Mouse (Mus musculus): ENCODE data around the gene Hes6. TPM values are rescaled to one million over a fixed set of nuclear protein-coding genes. Genes with fewer than 3 reads are reported as not detected.

Hes6 gene
- polyA plus RNA-seq, 1 experiment from 2014 or later, result 56.4 TPM

DNA sequence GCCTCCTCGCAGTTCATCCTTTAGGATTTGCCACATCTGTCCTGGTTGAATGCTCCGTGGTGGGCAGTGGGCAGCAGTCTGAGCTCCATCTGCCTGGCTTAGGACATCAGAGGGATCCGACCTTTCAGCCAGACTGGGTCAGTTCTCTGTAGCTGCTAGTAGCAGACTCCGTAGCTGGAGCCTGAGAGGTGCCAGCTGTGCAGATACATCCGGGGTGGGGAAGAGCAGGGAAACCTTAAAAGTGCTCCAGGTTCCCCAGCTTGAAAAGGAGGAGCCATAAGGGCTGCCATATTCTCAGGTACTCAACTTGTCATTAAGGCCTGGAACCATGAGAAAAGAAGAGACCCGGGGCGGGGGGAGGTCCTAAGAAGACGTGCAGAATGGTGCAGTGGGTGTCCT, 48.0 kb downstream of the Hes6 start:
- no peak for TF ChIP-seq CTCF (IDR thresholded peaks at IDR 0.05; ENCODE audit: low read depth)
- H3K27me3 ChIP-seq (ENCODE audit: insufficient read depth, low read length), result 0 out of 2 replicates have a peak, but pooled peaks cover 5% of the 10 kb centered on the region
- peak overlapping the region; percentile 96 for H3K4me2 ChIP-seq
- H3K9me3 ChIP-seq (ENCODE audit: low read depth, low read length), result peaks cover 5% of the 10 kb centered on the region; the same call in 1 of the 2 replicates
- peaks cover 13% of the 10 kb centered on the region; the same call in 1 of the 2 replicates for H3K36me3 ChIP-seq (ENCODE audit: insufficient read depth)
- H3K27ac ChIP-seq (ENCODE audit: low read depth), result no peak overlapping the region
- 18% methylated on average over 8 of the region's 8 CpGs for WGBS
- peak overlapping the region; percentile 69; the same call in 1 of the 2 replicates for H3K9ac ChIP-seq
- no peaks in the 10 kb centered on the region for H3K4me1 ChIP-seq (ENCODE audit: insufficient read depth)
- ATAC-seq (ENCODE audit: insufficient read depth), result peak; percentile 10; the same call in 1 of the 2 replicates
- peak overlapping the region; percentile 50 for H3K4me3 ChIP-seq (ENCODE audit: low read depth, low read length)
- DNase-seq, result peak; percentile 37

DNA sequence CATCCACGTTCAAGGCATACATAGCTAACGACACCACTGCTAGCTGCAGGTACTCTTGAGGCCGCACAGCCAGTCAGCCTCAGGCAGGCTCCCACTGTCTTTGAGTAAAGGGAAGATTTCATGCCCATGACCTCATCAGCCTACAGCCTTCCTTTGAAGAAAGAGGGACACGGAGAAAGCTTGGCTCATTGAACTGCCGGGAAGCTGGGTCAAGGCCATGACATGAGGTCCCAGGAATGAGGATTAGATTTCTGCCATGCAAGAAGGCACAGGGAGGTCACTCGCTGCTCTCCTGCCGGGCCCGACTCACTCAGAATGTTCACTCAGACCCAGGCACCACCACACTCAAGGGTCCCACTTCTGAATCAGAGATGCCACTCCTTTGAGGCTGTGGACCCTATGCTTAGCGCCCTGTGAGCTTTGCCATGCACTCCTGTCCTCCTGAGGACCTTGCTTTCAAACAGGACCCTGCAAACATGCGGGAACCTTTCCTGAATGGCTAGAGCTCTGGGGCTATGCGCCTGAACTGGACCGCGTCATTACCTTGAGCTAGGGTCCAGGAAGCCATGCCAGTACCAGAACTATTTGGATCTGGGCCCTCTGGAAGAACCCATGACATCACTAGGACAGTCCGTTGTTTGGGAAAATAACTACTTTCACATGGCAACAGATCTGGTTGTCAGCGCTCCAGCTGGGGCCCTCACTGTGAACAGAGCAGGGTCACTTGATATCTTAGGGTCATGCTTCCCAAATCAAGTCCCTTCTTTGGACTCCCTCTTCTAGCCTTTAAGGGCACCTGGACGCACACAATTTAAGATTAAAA, 48.8 kb downstream of the Hes6 start:
- no peaks in the 10 kb centered on the region for H3K4me1 ChIP-seq (ENCODE audit: insufficient read depth)
- H3K4me3 ChIP-seq (ENCODE audit: low read depth, low read length), result no peak overlapping the region
- no peak overlapping the region for H3K27ac ChIP-seq (ENCODE audit: low read depth)
- 0 out of 2 replicates have a peak, but pooled peaks cover 5% of the 10 kb centered on the region for H3K36me3 ChIP-seq (ENCODE audit: insufficient read depth)
- no peak overlapping the region for H3K4me2 ChIP-seq
- 0 out of 2 replicates have a peak, but pooled peaks cover 5% of the 10 kb centered on the region for H3K27me3 ChIP-seq (ENCODE audit: insufficient read depth, low read length)
- ATAC-seq (ENCODE audit: insufficient read depth) (no peak), DNase-seq (no peak)
- 89% methylated on average over 16 of the region's 16 CpGs for WGBS
- peaks cover 5% of the 10 kb centered on the region; the same call in 1 of the 2 replicates for H3K9me3 ChIP-seq (ENCODE audit: low read depth, low read length)
- no peak overlapping the region for H3K9ac ChIP-seq
- TF ChIP-seq CTCF (IDR thresholded peaks at IDR 0.05; ENCODE audit: low read depth), result no peak

DNA sequence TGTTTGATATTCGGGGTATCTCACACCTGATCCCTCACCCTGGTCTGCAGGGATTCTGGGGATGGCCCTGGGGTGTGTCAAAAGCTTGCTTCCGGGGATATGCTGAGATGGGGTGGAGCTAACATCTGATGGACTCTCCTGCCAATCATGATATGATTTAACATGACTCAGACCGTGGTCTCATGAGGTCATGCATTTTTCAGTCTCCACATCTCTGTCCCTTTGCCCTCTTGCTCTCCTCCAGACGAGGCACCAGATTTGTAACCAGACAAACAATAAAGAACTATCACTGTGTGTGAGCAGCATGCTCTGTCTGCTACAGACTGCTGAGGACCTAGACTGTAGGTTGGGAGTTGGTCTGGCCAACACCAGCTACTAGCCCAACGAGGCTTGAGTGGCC, 51.7 kb downstream of the Hes6 start:
- H3K4me2 ChIP-seq, result no peak overlapping the region
- H3K27ac ChIP-seq (ENCODE audit: low read depth), result no peak overlapping the region
- ATAC-seq (ENCODE audit: insufficient read depth) (no peak), DNase-seq (no peak)
- no peaks in the 10 kb centered on the region for H3K36me3 ChIP-seq (ENCODE audit: insufficient read depth)
- H3K4me3 ChIP-seq (ENCODE audit: low read depth, low read length), result no peak overlapping the region
- 64% methylated on average over 5 of the region's 5 CpGs for WGBS
- TF ChIP-seq CTCF (IDR thresholded peaks at IDR 0.05; ENCODE audit: low read depth), result no peak
- no peaks in the 10 kb centered on the region for H3K4me1 ChIP-seq (ENCODE audit: insufficient read depth)
- H3K9ac ChIP-seq, result no peak overlapping the region
- 0 out of 2 replicates have a peak, but pooled peaks cover 5% of the 10 kb centered on the region for H3K27me3 ChIP-seq (ENCODE audit: insufficient read depth, low read length)
- peaks cover 5% of the 10 kb centered on the region; the same call in 1 of the 2 replicates for H3K9me3 ChIP-seq (ENCODE audit: low read depth, low read length)

Other genes starting within 250 kb of the Hes6 start
- 5.0 and 7.4 TPM in 2 replicates for gene Ramp1, start 234.2 kb downstream of the Hes6 start, polyA plus RNA-seq (2014; fragmentation: Nextera tagmentation; extraction: Ambion mirVana)
- 77.9 and 78.0 TPM in 2 replicates for gene Ube2f, start 163.7 kb downstream of the Hes6 start, polyA plus RNA-seq (2014; fragmentation: Nextera tagmentation; extraction: Ambion mirVana)
- gene Scly, start 115.7 kb downstream of the Hes6 start, polyA plus RNA-seq (2014; fragmentation: Nextera tagmentation; extraction: Ambion mirVana), result 11.8 and 12.3 TPM in 2 replicates
- not detected in 2 replicates for gene Espnl, start 92.0 kb downstream of the Hes6 start, polyA plus RNA-seq (2014; fragmentation: Nextera tagmentation; extraction: Ambion mirVana)
- gene Klhl30, start 63.0 kb downstream of the Hes6 start, polyA plus RNA-seq (2014; fragmentation: Nextera tagmentation; extraction: Ambion mirVana), result 0.08 and 1.3 TPM in 2 replicates
- gene Erfe, start 47.6 kb downstream of the Hes6 start, polyA plus RNA-seq (2014; fragmentation: Nextera tagmentation; extraction: Ambion mirVana), result 2.7 TPM in 2 replicates
- 140 and 144 TPM in 2 replicates for gene Ilkap, start 15.2 kb downstream of the Hes6 start, polyA plus RNA-seq (2014; fragmentation: Nextera tagmentation; extraction: Ambion mirVana)
- gene Per2, start 45.3 kb upstream of the Hes6 start, polyA plus RNA-seq (2014; fragmentation: Nextera tagmentation; extraction: Ambion mirVana), result 6.6 and 8.3 TPM in 2 replicates
- 6.9 and 8.0 TPM in 2 replicates for gene Traf3ip1, start 80.6 kb upstream of the Hes6 start, polyA plus RNA-seq (2014; fragmentation: Nextera tagmentation; extraction: Ambion mirVana)
- gene Asb1, start 126.5 kb upstream of the Hes6 start, polyA plus RNA-seq (2014; fragmentation: Nextera tagmentation; extraction: Ambion mirVana), result 7.0 and 8.0 TPM in 2 replicates